Mouse (Mus musculus) c-Kit-negative CD71-positive TER-119-positive erythroid progenitor cells, embryonic 14.5 days (primary cell): ENCODE measurements around the gene Mgat4e.

Experiments
- DNase-seq: peaks from one replicate; pipeline ENCODE4 v3.0.0-alpha.2; 2013; ENCODE audit warnings: low read depth, low spot score

Gene Mgat4e

GRCm38 (mm10) chr1:134513312-134513860 is 36.1 kb downstream of the Mgat4e start:
- no peak for DNase-seq

- DNase-seq = no peak
Observed at GRCm38 (mm10) chr1:134512584-134512983, 36.9 kb downstream of the Mgat4e start.

GRCm38 (mm10) chr1:134512183-134512582 is 37.3 kb downstream of the Mgat4e start:
- no peak for DNase-seq

GRCm38 (mm10) chr1:134510018-134510417 is 39.5 kb downstream of the Mgat4e start:
- DNase-seq = no peak

- no peak for DNase-seq
Observed at GRCm38 (mm10) chr1:134506201-134506600, 43.3 kb downstream of the Mgat4e start.

- no peak for DNase-seq
Observed at GRCm38 (mm10) chr1:134500916-134501315, 48.6 kb downstream of the Mgat4e start.

GRCm38 (mm10) chr1:134495991-134496390 is 53.5 kb downstream of the Mgat4e start:
- no peak for DNase-seq

GRCm38 (mm10) chr1:134495216-134495539 is 54.3 kb downstream of the Mgat4e start:
- DNase-seq = no peak

GRCm38 (mm10) chr1:134494428-134495215 is 54.9 kb downstream of the Mgat4e start, which contains the start of gene Rabif:
TSS of gene Rabif (plus strand) at chr1:134494648.
- DNase-seq = peak; percentile 84

GRCm38 (mm10) chr1:134493956-134494355 is 55.5 kb downstream of the Mgat4e start:
- DNase-seq = no peak

- DNase-seq = no peak
Observed at GRCm38 (mm10) chr1:134493496-134493895, 56.0 kb downstream of the Mgat4e start.

- DNase-seq = no peak
Observed at GRCm38 (mm10) chr1:134492276-134492675, 57.2 kb downstream of the Mgat4e start.
